Mouse (Mus musculus) liver, embryonic 15.5 days (tissue): Measurements from ENCODE around the gene Bach2. TPM values are rescaled to one million over a fixed set of nuclear protein-coding genes. Genes with fewer than 3 reads are reported as not detected.

ENCODE experiments used
- ATAC-seq: fragments of 200-750 bp; cut with Nextera tagmentation; 2 replicates; pipeline ENCODE4 v1.8.0; 2017; ENCODE audit warnings: moderate number of reproducible peaks, mild to moderate bottlenecking, moderate library complexity; ENCODE audit not compliant: insufficient read depth
- H3K27ac ChIP-seq: fragments of 300-500 bp; sonication (generic); replicated peaks from 2 replicates; pipeline ENCODE4 v1.5.1; 2015; ENCODE audit warnings: mild to moderate bottlenecking, inconsistent platforms
- H3K27me3 ChIP-seq: fragments of 300-500 bp; sonication (generic); 2 replicates; pipeline ENCODE4 v1.6.1; 2015; ENCODE audit warnings: mild to moderate bottlenecking, inconsistent platforms
- H3K36me3 ChIP-seq: fragments of 300-500 bp; sonication (generic); replicated peaks from 2 replicates; pipeline ENCODE4 v1.6.1; 2015; ENCODE audit warnings: moderate library complexity, mild to moderate bottlenecking, inconsistent platforms
- H3K4me1 ChIP-seq: fragments of 300-500 bp; sonication (generic); replicated peaks from 2 replicates; pipeline ENCODE4 v1.6.1; 2015; ENCODE audit warnings: inconsistent platforms
- H3K4me2 ChIP-seq: fragments of 300-500 bp; sonication (generic); 2 replicates; pipeline ENCODE4 v1.6.1; 2015; ENCODE audit warnings: moderate library complexity, mild to moderate bottlenecking, inconsistent platforms
- H3K4me3 ChIP-seq: fragments of 300-500 bp; sonication (generic); replicated peaks from 2 replicates; pipeline ENCODE4 v1.5.1; 2015; ENCODE audit warnings: mild to moderate bottlenecking, inconsistent platforms
- H3K9ac ChIP-seq: fragments of 300-500 bp; sonication (generic); 2 replicates; pipeline ENCODE4 v1.6.1; 2015; ENCODE audit warnings: moderate library complexity, mild to moderate bottlenecking, inconsistent platforms
- H3K9me3 ChIP-seq: fragments of 300-500 bp; sonication (generic); replicated peaks from 2 replicates; pipeline ENCODE4 v1.6.1; 2016; ENCODE audit warnings: inconsistent platforms
- WGBS: fragments of 180-500 bp; shearing (Covaris S2); methylation state at CpG from one replicate; pipeline ENCODE4 v1.1.7; 2015; ENCODE audit warnings: mixed read lengths; ENCODE audit not compliant: insufficient replicate concordance; 5-methylcytosine and 5-hydroxymethylcytosine counted together
- polyA plus RNA-seq: library from polyadenylated mRNA; unstranded; fragments of >200 nt; fragmentation: Nextera tagmentation; extraction: Ambion mirVana; gene quantifications from 2 replicates; pipeline ENCODE4 v1.2.1, GENCODE M21; 2015

Gene Bach2
- polyA plus RNA-seq, 1 experiment from 2014 or later, result 1.6 TPM

DNA sequence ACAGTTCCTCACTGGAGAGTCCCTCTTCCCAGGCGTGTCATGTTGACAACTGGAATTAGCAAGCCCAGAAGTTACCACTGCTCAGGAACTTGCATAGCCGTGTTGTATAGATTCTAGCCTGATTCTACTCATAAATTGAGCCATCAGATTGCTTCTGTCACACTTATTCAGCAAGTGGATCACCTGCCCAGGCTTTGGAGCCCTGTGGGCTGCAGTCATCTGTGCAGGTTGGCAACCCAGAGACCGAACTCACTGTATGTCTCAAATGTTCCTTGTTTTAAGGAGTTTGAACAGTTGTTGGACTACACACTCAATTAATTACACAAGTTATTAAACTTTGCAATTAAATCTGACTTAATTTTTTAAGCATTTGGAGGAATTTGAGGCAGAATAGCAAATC is 61.4 kb downstream of the Bach2 start:
- Histone ChIP-seq H3K4me2 (no peak overlapping the region), H3K9me3 (no peaks in the 10 kb centered on the region), H3K36me3 (no peaks in the 10 kb centered on the region), H3K27me3 (no peaks in the 10 kb centered on the region), H3K27ac (no peak overlapping the region), H3K9ac (no peak overlapping the region), H3K4me1 (peaks cover 12% of the 10 kb centered on the region), H3K4me3 (no peak overlapping the region)
- WGBS, result 69% methylated on average over 3 of the region's 3 CpGs
- ATAC-seq, result no peak

DNA sequence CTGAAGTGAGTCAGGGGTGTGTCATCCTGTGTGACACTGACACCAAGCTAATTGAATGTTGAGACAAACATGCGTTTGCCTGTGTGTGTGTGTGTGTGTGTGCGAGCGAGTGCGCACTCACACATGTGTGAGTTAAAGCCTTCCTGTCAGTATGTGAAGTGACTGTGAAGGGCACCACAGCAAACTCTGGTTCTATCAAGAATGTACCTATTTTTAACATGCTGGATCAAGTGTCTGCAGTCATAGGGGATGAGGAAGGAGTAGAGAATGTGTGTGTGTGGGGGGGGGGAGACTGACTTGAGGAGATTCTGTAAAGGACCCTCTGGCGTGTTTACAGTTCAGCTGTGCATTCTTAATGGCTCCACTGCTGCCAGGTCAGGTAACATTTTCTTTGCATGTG is 64.1 kb downstream of the Bach2 start:
- Histone ChIP-seq H3K27me3 (no peaks in the 10 kb centered on the region), H3K4me2 (no peak overlapping the region), H3K27ac (no peak overlapping the region), H3K9ac (no peak overlapping the region), H3K4me1 (peaks cover 27% of the 10 kb centered on the region), H3K4me3 (no peak overlapping the region), H3K36me3 (no peaks in the 10 kb centered on the region), H3K9me3 (no peaks in the 10 kb centered on the region)
- no peak for ATAC-seq
- 72% methylated on average over 5 of the region's 5 CpGs for WGBS

DNA sequence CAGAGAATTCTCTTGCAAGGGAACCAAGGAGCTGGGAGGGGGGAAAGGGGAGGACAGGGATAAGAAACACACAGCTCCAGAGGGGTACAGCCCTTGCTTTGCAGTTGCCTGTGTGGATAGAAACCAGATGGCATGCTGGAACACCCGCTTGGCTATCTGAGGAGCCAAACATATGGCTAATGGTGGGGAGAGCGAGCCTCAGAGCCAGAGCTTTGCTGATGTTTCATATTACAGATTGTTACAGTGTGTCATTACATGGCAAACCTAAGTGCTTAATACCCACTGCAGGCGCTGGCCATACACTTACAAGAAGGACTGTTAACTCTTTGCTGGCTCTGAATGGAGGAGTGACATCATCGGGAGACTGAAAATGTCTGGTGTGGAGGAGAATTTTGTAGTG is 64.5 kb downstream of the Bach2 start:
- 0 out of 2 replicates have a peak overlapping the region, but pooled peaks have one; percentile 38 for H3K27ac ChIP-seq
- H3K4me1 ChIP-seq, result peaks cover 27% of the 10 kb centered on the region
- no peak overlapping the region for H3K4me2 ChIP-seq
- WGBS, result 40% methylated on average over 4 of the region's 4 CpGs
- H3K36me3 ChIP-seq, result no peaks in the 10 kb centered on the region
- no peaks in the 10 kb centered on the region for H3K9me3 ChIP-seq
- no peak for ATAC-seq
- no peak overlapping the region for H3K4me3 ChIP-seq
- no peak overlapping the region for H3K9ac ChIP-seq
- H3K27me3 ChIP-seq, result no peaks in the 10 kb centered on the region

DNA sequence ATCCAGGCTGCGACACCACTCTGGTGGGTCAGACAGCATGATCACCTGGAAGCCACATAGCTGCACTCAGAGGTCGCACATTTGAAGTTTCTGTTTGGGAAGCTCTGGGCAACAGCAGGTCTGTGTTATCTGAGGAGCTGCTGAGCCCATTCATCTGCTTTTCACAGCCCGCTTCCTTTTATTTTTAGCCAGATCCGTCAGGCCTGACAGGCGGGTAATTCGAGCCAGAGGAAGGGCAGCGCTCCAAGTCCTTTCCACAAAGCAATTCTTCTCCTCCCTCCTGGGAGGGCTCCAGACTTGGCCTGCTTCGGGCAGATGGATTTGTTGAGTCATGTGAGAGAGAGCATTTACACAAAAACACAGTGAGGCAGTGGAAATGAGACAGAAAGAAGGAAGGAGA is 65.1 kb downstream of the Bach2 start:
- Histone ChIP-seq H3K9ac (no peak overlapping the region), H3K27me3 (no peaks in the 10 kb centered on the region), H3K9me3 (no peaks in the 10 kb centered on the region), H3K4me3 (no peak overlapping the region), H3K27ac (peak overlapping the region; percentile 38; the same call in 1 of the 2 replicates), H3K4me1 (peaks cover 27% of the 10 kb centered on the region), H3K4me2 (peak overlapping the region; percentile 30; the same call in 1 of the 2 replicates), H3K36me3 (no peaks in the 10 kb centered on the region)
- 1% methylated on average over 8 of the region's 8 CpGs for WGBS
- ATAC-seq, result no peak; the same call in 1 of the 2 replicates

DNA sequence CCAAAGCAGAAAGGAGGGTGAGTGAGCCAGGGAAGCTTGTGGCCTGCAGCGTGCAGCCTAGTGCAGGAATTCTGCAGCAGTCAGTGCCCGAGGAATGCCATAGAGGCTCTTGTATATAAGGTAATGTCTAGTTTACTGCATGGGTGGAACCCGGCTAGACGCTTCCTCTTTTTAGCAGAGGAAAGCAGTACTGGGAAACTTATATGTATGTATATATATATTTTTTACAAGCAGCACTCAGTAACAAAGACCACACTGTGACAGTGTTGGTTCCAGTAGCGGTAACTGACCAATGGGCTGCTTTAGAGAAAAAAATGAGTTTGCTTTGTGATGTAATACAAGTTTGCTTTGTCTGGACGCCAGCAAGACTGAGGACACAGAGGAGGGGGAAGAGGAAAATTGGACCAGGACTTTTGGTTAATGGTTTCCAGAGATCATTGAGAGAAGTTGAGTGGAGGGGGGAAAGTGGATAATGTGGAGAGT is 65.7 kb downstream of the Bach2 start:
- H3K4me2 ChIP-seq, result no peak overlapping the region
- peaks cover 27% of the 10 kb centered on the region for H3K4me1 ChIP-seq
- H3K9me3 ChIP-seq, result no peaks in the 10 kb centered on the region
- WGBS, result 19% methylated on average over 6 of the region's 6 CpGs
- no peak overlapping the region for H3K9ac ChIP-seq
- no peaks in the 10 kb centered on the region for H3K36me3 ChIP-seq
- no peaks in the 10 kb centered on the region for H3K27me3 ChIP-seq
- H3K4me3 ChIP-seq, result no peak overlapping the region
- peak overlapping the region; percentile 29; the same call in 1 of the 2 replicates for H3K27ac ChIP-seq
- peak; percentile 76 for ATAC-seq

DNA sequence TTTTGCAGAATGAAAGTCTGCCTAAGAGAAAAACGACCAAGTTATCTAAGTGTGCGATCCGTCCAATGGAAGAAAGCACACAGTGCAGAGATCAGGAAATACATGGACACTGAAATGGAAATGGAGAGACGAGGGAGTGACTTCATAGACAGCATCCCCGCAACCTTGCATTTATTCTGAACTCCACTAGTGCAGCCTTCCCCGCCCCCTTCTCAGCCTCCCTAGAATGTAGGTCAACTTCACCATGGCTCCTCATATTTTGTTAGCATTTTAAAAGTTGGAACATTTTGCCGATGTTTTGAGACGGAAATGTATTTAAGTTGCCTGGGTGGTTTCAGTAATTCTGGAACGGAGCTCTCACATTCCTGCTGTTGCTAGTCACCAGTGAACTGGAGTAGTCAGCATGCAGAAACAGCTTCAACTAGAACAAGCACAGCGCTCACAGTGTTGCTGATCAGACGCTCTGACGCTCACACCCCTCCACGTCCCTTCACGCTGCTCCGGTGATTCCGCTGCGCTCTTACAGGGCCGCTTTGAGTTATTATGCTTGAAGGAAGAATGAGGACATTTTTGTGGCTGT is 66.5 kb downstream of the Bach2 start:
- H3K4me1 ChIP-seq, result peaks cover 27% of the 10 kb centered on the region
- peak overlapping the region; percentile 19; the same call in 1 of the 2 replicates for H3K4me2 ChIP-seq
- H3K27ac ChIP-seq, result no peak overlapping the region
- 77% methylated on average over 18 of the region's 18 CpGs for WGBS
- H3K9me3 ChIP-seq, result no peaks in the 10 kb centered on the region
- H3K4me3 ChIP-seq, result no peak overlapping the region
- no peaks in the 10 kb centered on the region for H3K27me3 ChIP-seq
- ATAC-seq, result no peak
- H3K9ac ChIP-seq, result no peak overlapping the region
- H3K36me3 ChIP-seq, result no peaks in the 10 kb centered on the region

DNA sequence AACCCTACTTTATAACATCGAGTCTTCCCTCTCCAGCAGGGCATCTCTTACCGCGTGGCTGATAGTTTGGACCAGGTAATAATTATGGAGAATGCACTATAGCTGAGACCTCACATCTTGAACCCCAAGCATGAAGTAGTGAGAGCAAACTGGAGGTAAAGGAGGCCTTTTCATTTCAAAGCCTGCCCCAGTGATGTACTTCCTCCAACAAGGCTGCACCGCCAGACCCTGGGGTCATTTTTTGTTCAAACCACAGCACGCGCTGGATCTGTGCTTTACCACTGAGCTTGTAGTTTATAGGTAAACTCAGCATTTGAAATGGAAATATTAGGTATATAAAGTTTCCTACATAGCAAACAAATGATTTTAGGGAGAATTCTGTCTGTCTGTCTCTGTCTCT is 67.1 kb downstream of the Bach2 start:
- no peak overlapping the region for H3K9ac ChIP-seq
- WGBS, result 63% methylated on average over 6 of the region's 6 CpGs
- no peaks in the 10 kb centered on the region for H3K36me3 ChIP-seq
- H3K27ac ChIP-seq, result no peak overlapping the region
- H3K4me3 ChIP-seq, result no peak overlapping the region
- no peaks in the 10 kb centered on the region for H3K27me3 ChIP-seq
- ATAC-seq, result no peak
- peaks cover 27% of the 10 kb centered on the region for H3K4me1 ChIP-seq
- no peaks in the 10 kb centered on the region for H3K9me3 ChIP-seq
- H3K4me2 ChIP-seq, result no peak overlapping the region

DNA sequence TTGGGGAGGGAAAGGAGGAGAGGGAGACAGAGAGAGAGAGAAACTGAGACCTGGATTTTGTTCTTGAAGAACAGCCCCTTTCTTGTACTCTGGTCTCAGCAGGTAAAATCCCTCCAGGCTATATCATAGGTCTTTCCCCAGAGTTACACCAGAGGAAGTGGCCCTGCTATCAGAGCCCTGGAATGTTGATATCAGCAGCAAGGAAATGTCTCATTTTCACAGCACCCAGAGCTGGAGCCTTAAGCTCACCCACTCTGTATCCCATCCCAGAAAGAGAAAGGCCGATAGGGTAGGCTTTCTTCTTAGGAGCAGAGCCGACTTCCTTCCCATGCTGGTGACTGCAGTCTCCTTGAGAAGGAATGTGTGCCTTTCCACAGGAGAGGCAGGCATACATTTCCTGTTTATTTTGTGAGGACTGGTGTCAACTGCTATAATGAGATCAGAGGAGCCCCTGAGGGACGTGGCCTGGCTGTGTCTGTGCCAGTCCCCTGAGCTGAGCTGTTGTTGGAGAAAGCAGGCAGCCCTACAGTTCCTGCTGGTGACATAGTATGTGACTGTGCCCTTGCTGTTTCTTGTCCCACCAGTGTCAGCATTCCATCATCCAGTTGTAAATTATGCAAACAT is 67.7 kb downstream of the Bach2 start:
- peaks cover 27% of the 10 kb centered on the region for H3K4me1 ChIP-seq
- H3K9me3 ChIP-seq, result no peaks in the 10 kb centered on the region
- no peak overlapping the region for H3K4me2 ChIP-seq
- no peak overlapping the region for H3K4me3 ChIP-seq
- no peak overlapping the region for H3K27ac ChIP-seq
- H3K9ac ChIP-seq, result no peak overlapping the region
- peak; percentile 35; the same call in 1 of the 2 replicates for ATAC-seq
- WGBS, result 42% methylated on average over 3 of the region's 3 CpGs
- H3K27me3 ChIP-seq, result no peaks in the 10 kb centered on the region
- H3K36me3 ChIP-seq, result no peaks in the 10 kb centered on the region

DNA sequence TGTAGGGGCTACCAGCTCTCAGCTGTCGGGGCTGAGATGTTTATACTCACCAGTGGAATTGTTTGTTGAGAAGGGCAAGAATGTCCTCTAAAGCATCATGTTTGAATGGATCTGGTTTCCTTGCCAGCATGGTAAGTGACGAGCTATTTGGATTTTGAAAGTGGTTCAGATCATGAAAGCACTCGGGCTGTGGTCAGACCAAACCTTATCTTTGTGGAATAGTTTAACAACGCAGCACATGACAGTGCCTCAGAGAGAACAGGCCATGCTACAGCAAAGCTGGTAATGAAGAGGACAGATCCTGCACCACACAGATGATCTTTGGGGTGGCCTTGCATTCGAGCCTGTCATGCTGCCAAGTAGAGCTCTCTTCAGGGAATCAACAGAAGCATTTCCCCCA is 68.6 kb downstream of the Bach2 start:
- ATAC-seq, result no peak
- Histone ChIP-seq H3K4me2 (no peak overlapping the region), H3K4me1 (peaks cover 27% of the 10 kb centered on the region), H3K9ac (no peak overlapping the region), H3K36me3 (no peaks in the 10 kb centered on the region), H3K9me3 (no peaks in the 10 kb centered on the region), H3K27me3 (no peaks in the 10 kb centered on the region), H3K4me3 (no peak overlapping the region), H3K27ac (no peak overlapping the region)
- 18% methylated on average over 5 of the region's 5 CpGs for WGBS

DNA sequence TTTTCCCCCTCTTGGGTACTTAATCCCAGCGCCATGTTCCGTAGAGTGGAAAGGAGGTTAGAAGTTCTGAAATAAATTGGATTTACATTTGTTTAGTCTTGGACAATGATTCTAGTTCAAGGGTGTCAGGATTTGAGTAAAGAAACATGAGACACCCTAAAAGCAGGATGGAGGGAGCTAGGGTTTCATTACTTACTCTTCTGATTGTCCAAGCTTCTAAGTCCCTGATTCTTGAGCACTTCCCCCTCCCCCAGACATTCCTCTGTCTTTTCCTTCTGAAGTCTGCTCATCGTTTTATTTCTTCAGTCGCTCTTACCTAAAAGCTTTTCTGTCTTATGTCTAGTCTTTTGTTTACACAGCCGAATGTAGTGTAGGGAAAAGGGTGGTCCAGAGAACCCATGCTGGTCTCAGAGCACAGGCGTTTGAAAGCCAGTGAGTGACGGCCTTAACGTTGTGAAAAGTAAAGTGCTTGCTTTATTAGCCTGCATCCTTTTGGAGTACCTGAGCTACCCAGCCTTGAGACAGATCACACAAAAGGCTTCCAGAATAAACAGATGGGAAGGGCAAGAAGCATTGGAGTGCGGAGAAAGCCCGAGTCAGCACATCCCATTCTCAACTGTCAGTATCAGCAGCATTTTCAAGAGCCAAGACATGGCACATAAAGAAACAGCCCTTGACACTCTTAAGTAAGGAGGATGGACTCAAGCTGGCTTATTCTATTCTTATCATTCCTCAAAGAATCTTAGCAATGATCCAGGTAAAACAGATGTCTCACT is 73.8 kb downstream of the Bach2 start:
- no peaks in the 10 kb centered on the region for H3K9me3 ChIP-seq
- no peak overlapping the region for H3K27ac ChIP-seq
- H3K9ac ChIP-seq, result no peak overlapping the region
- H3K4me2 ChIP-seq, result no peak overlapping the region
- no peaks in the 10 kb centered on the region for H3K27me3 ChIP-seq
- ATAC-seq, result no peak
- WGBS, result 61% methylated on average over 10 of the region's 10 CpGs
- H3K4me3 ChIP-seq, result no peak overlapping the region
- no peaks in the 10 kb centered on the region for H3K36me3 ChIP-seq
- H3K4me1 ChIP-seq, result peaks cover 6% of the 10 kb centered on the region; the same call in 1 of the 2 replicates

DNA sequence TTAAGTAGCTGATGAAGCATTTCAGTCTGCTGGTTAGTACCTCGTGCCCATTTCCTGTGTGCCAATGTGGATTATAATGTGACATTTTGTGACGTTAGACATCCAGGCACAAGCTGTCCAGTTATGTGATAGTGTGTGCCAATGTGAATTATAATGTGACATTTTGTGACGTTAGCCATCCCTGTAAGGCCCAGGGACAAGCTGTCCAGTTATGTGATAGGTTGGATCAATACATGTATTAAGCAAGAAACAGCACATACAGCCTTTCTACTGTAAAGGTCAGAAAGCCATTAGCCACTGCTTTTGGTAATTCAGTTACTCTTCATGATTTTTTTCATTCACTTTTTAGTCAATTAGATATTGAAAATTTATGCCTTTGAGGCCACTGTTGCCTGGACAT is 76.3 kb downstream of the Bach2 start:
- Histone ChIP-seq H3K4me1 (0 out of 2 replicates have a peak, but pooled peaks cover 5% of the 10 kb centered on the region), H3K4me3 (no peak overlapping the region), H3K4me2 (no peak overlapping the region), H3K36me3 (no peaks in the 10 kb centered on the region), H3K27ac (no peak overlapping the region), H3K27me3 (no peaks in the 10 kb centered on the region), H3K9me3 (no peaks in the 10 kb centered on the region), H3K9ac (no peak overlapping the region)
- WGBS, result 62% methylated on average over 3 of the region's 3 CpGs
- ATAC-seq, result peak; percentile 56; the same call in 1 of the 2 replicates
